Mouse (Mus musculus) thymus, adult 2 months (tissue): ENCODE data around the gene Epm2a.

Experiments
- CTCF ChIP-seq: fragments of 200-500 bp; IDR thresholded peaks from 2 replicates; pipeline ENCODE4 v1.5.1; 2012; ENCODE audit warnings: mild to moderate bottlenecking, control low read depth, low read length, moderate library complexity, borderline replicate concordance; ENCODE audit not compliant: control insufficient read depth, poor library complexity, insufficient read depth; ENCODE audit errors: extremely low read depth
- POLR2A ChIP-seq: fragments of 200-500 bp; IDR thresholded peaks from 2 replicates; pipeline ENCODE4 v1.6.1; 2012; ENCODE audit warnings: mild to moderate bottlenecking, low read length, control low read depth, moderate library complexity; ENCODE audit not compliant: control insufficient read depth, poor library complexity, insufficient read depth; ENCODE audit errors: extremely low read depth

DNA sequence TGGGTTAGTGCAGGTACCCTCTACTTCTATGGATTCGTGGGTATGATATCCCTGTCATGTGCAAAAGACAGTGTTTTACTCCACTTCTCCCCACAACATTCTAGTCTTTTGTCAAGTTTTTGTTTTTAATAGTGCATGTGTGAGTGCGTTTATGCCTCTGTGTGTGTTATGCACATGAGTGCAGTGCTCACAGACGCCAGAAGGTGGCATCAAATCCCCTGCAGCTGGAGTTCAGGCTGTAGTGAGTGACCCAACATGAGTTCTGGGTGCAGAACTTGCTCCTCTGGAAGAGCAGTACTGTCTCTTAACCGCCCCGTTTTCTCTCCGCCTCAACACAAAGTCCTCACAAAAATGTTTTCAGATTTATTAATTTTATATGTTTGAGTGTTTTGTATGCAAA is 96.1 kb downstream of the Epm2a start:
- TF ChIP-seq CTCF = no peak
- TF ChIP-seq POLR2A = no peak
